Mouse (Mus musculus): ENCODE results near the gene Kif26b. TPM values are rescaled to one million over a fixed set of nuclear protein-coding genes. Genes with fewer than 3 reads are reported as not detected.

The Kif26b gene
- polyA plus RNA-seq, 1 experiment from 2014 or later: 1.8 TPM

DNA sequence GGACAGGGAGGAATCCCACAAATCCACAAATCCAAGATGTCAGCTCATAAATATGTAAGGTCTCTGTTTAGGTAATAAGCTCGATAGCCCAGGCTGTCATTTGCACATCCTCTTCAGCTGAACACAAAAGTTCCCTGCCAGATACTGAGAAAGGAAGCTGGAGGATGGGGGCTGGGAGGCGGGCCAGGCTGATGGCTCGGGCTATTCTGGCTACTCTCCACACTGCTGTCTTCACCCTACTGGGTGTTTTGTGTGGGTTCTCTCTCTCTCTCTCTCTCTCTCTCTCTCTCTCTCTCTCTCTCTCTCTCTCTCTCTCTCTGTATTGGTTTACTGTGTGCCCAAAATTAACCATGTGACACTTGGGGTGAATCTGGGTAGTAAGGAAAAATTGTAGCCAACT, 274.2 kb downstream of the Kif26b start:
- peaks cover 5% of the 10 kb centered on the region; the same call in 1 of the 2 replicates for H3K4me1 ChIP-seq (ENCODE audit: control insufficient read depth, insufficient read depth, low read length)
- no peak overlapping the region for H3K4me2 ChIP-seq (ENCODE audit: low read depth, low read length)
- H3K9me3 ChIP-seq (replicated peaks; ENCODE audit: control insufficient read depth, low read length): no peaks in the 10 kb centered on the region
- H3K27me3 ChIP-seq (ENCODE audit: control insufficient read depth, insufficient read depth, low read length): no peaks in the 10 kb centered on the region
- H3K9ac ChIP-seq (ENCODE audit: low read length): no peak overlapping the region
- H3K27ac ChIP-seq (ENCODE audit: low read length): no peak overlapping the region
- no peaks in the 10 kb centered on the region for H3K36me3 ChIP-seq (ENCODE audit: control insufficient read depth, insufficient read depth, low read length)
- ATAC-seq (ENCODE audit: insufficient read depth, low FRiP score): no peak
- 44% methylated on average over 3 of the region's 3 CpGs for WGBS
- no peak overlapping the region for H3K4me3 ChIP-seq (replicated peaks; ENCODE audit: low read length)

DNA sequence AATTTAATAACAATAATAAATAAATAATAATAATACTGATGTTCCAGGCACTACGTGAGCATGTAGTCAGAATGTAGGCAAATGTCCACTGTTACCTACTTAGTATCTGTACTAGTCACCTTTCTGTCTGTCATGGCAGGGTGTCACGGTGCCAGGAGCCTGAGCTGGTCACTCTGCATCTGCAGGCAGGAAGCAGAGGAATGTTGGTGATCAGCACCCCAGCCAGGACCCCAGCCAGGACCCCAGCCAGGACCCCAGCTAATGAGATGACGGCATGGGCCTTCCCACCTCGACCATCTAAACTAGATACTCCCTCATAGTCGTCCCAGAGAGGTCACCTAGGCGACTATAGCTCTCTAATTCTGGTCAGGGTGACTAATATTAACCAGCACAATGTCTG, 288.6 kb downstream of the Kif26b start:
- 82% methylated on average over 6 of the region's 6 CpGs for WGBS
- Histone ChIP-seq H3K9ac (ENCODE audit: low read length) (no peak overlapping the region), H3K27me3 (ENCODE audit: control insufficient read depth, insufficient read depth, low read length) (no peaks in the 10 kb centered on the region), H3K4me1 (ENCODE audit: control insufficient read depth, insufficient read depth, low read length) (no peaks in the 10 kb centered on the region), H3K27ac (ENCODE audit: low read length) (no peak overlapping the region), H3K4me2 (ENCODE audit: low read depth, low read length) (no peak overlapping the region), H3K4me3 (replicated peaks; ENCODE audit: low read length) (no peak overlapping the region), H3K9me3 (replicated peaks; ENCODE audit: control insufficient read depth, low read length) (no peaks in the 10 kb centered on the region), H3K36me3 (ENCODE audit: control insufficient read depth, insufficient read depth, low read length) (no peaks in the 10 kb centered on the region)
- no peak for ATAC-seq (ENCODE audit: insufficient read depth, low FRiP score)

- no peak for ATAC-seq (ENCODE audit: insufficient read depth, low FRiP score)
- no peak overlapping the region for H3K4me2 ChIP-seq (ENCODE audit: low read depth, low read length)
- no peak overlapping the region for H3K27ac ChIP-seq (ENCODE audit: low read length)
- H3K9ac ChIP-seq (ENCODE audit: low read length): no peak overlapping the region
- H3K4me3 ChIP-seq (replicated peaks; ENCODE audit: low read length): no peak overlapping the region
- 84% methylated on average over 7 of the region's 7 CpGs for WGBS
- no peaks in the 10 kb centered on the region for H3K9me3 ChIP-seq (replicated peaks; ENCODE audit: control insufficient read depth, low read length)
- H3K4me1 ChIP-seq (ENCODE audit: control insufficient read depth, insufficient read depth, low read length): no peaks in the 10 kb centered on the region
- H3K36me3 ChIP-seq (ENCODE audit: control insufficient read depth, insufficient read depth, low read length): no peaks in the 10 kb centered on the region
- H3K27me3 ChIP-seq (ENCODE audit: control insufficient read depth, insufficient read depth, low read length): no peaks in the 10 kb centered on the region
Observed at GRCm38 (mm10) chr1:178819060-178819459, 290.1 kb downstream of the Kif26b start.

- Histone ChIP-seq H3K4me3 (replicated peaks; ENCODE audit: low read length) (no peak overlapping the region), H3K4me2 (ENCODE audit: low read depth, low read length) (no peak overlapping the region), H3K4me1 (ENCODE audit: control insufficient read depth, insufficient read depth, low read length) (no peaks in the 10 kb centered on the region), H3K27me3 (ENCODE audit: control insufficient read depth, insufficient read depth, low read length) (no peaks in the 10 kb centered on the region), H3K27ac (ENCODE audit: low read length) (no peak overlapping the region), H3K36me3 (ENCODE audit: control insufficient read depth, insufficient read depth, low read length) (no peaks in the 10 kb centered on the region), H3K9ac (ENCODE audit: low read length) (no peak overlapping the region), H3K9me3 (replicated peaks; ENCODE audit: control insufficient read depth, low read length) (no peaks in the 10 kb centered on the region)
- 71% methylated on average over 3 of the region's 3 CpGs for WGBS
- no peak for ATAC-seq (ENCODE audit: insufficient read depth, low FRiP score)
Observed at GRCm38 (mm10) chr1:178820079-178820478, 291.2 kb downstream of the Kif26b start.

DNA sequence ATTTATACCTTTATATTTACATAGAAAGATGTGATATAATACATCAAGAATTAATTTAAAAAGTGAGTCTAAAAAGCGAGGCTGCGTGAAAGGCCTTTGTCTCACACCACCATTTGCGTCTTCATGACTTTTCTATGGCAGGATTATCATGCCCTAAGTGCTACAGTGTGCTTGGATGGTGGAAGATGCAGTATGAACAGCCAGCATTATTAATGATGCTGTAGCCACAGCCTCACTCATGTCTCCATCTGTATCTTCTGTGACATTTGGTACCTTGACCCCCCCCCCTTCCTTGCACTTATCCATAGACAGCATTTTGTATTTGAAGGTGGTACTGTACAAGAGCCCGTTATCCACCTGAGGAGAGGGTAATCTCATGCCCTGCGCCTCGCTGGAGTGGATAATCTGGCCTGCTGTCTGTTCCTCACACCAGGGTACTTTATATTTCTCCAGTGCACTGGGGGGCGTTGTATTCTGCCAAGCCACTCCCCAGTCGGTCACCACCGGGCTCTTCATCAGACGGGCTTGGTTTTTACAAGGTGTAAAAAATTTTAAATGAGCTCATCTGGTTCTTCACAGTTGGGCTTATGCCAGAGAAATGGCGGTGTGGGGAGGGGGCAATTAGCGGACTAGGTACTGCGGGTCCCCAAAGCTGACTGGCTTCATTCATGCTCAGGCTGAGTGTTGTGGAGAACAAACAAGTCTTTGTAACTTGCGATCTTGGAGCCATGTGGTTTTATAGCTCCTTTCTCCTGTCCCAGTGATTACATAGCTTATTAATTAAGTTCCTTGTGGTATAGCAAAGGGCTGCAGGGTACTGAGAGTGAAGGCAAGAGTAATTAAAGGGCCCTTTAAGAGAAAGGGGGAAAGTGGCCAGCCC, 291.9 kb downstream of the Kif26b start:
- ATAC-seq (ENCODE audit: insufficient read depth, low FRiP score): no peak; the same call in 1 of the 2 replicates
- H3K9ac ChIP-seq (ENCODE audit: low read length): no peak overlapping the region
- WGBS: 76% methylated on average over 14 of the region's 14 CpGs

GRCm38 (mm10) chr1:178824871-178825270, 295.9 kb downstream of the Kif26b start:
- WGBS: 77% methylated on average over 5 of the region's 5 CpGs

More for the DNA sequence above, 291.9 kb downstream of the Kif26b start:
- H3K27me3 ChIP-seq (ENCODE audit: control insufficient read depth, insufficient read depth, low read length): no peaks in the 10 kb centered on the region
- H3K4me1 ChIP-seq (ENCODE audit: control insufficient read depth, insufficient read depth, low read length): no peaks in the 10 kb centered on the region
- H3K4me3 ChIP-seq (replicated peaks; ENCODE audit: low read length): no peak overlapping the region
- no peak overlapping the region for H3K4me2 ChIP-seq (ENCODE audit: low read depth, low read length)
- H3K9me3 ChIP-seq (replicated peaks; ENCODE audit: control insufficient read depth, low read length): no peaks in the 10 kb centered on the region
- no peak overlapping the region for H3K27ac ChIP-seq (ENCODE audit: low read length)
- H3K36me3 ChIP-seq (ENCODE audit: control insufficient read depth, insufficient read depth, low read length): no peaks in the 10 kb centered on the region

DNA sequence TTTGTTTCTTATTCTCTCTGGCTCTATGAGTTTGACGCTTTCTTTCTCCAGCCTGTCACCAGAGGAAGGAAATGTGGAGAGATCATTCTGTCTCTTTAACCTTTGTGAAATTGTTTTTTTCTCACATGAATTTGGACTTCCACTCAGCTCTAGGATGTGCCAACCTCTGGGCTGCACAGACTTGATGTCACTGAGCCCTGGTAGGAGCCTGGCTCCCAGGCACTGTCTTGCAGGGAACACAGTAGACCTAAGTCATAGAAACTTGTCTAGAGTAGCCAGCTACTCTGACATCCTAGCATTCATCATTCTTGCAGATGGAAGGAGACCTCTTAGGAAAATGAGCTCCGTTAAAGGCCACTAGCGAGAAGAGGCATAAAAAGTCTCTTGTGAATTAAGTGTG, 298.3 kb downstream of the Kif26b start:
- Histone ChIP-seq H3K4me3 (replicated peaks; ENCODE audit: low read length) (no peak overlapping the region), H3K4me1 (ENCODE audit: control insufficient read depth, insufficient read depth, low read length) (no peaks in the 10 kb centered on the region)
- no peak for ATAC-seq (ENCODE audit: insufficient read depth, low FRiP score)

More at GRCm38 (mm10) chr1:178824871-178825270, 295.9 kb downstream of the Kif26b start:
- Histone ChIP-seq H3K36me3 (ENCODE audit: control insufficient read depth, insufficient read depth, low read length) (no peaks in the 10 kb centered on the region), H3K9ac (ENCODE audit: low read length) (no peak overlapping the region), H3K27me3 (ENCODE audit: control insufficient read depth, insufficient read depth, low read length) (no peaks in the 10 kb centered on the region), H3K27ac (ENCODE audit: low read length) (no peak overlapping the region), H3K4me1 (ENCODE audit: control insufficient read depth, insufficient read depth, low read length) (no peaks in the 10 kb centered on the region), H3K9me3 (replicated peaks; ENCODE audit: control insufficient read depth, low read length) (no peaks in the 10 kb centered on the region), H3K4me2 (ENCODE audit: low read depth, low read length) (no peak overlapping the region), H3K4me3 (replicated peaks; ENCODE audit: low read length) (no peak overlapping the region)
- no peak for ATAC-seq (ENCODE audit: insufficient read depth, low FRiP score)

DNA sequence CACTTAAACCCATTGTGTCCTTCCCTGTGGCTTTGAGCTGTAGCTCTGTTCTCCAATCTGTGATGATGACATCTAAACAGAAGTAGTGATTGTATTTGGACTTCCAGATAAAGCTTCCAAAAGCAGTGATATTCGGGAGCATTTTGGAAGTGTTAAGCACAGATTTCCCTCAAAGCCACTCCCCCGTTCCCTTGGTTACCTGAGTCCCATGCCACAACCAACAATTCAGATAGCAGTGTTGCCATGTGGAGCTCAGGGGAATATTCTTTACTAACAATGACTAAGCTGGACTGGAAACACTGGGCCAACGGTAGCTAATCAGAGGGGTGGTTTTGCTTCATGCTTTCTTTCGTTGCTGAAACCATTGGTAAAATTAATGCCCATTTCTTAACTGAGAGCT, 300.5 kb downstream of the Kif26b start:
- Histone ChIP-seq H3K4me3 (replicated peaks; ENCODE audit: low read length) (no peak overlapping the region), H3K27ac (ENCODE audit: low read length) (no peak overlapping the region), H3K36me3 (ENCODE audit: control insufficient read depth, insufficient read depth, low read length) (no peaks in the 10 kb centered on the region), H3K9ac (ENCODE audit: low read length) (no peak overlapping the region), H3K27me3 (ENCODE audit: control insufficient read depth, insufficient read depth, low read length) (no peaks in the 10 kb centered on the region), H3K4me1 (ENCODE audit: control insufficient read depth, insufficient read depth, low read length) (no peaks in the 10 kb centered on the region), H3K9me3 (replicated peaks; ENCODE audit: control insufficient read depth, low read length) (no peaks in the 10 kb centered on the region), H3K4me2 (ENCODE audit: low read depth, low read length) (no peak overlapping the region)
- ATAC-seq (ENCODE audit: insufficient read depth, low FRiP score): no peak
- WGBS: 66% methylated on average over 4 of the region's 4 CpGs

More for the DNA sequence above, 298.3 kb downstream of the Kif26b start:
- no peak overlapping the region for H3K4me2 ChIP-seq (ENCODE audit: low read depth, low read length)
- H3K27ac ChIP-seq (ENCODE audit: low read length): no peak overlapping the region
- H3K9ac ChIP-seq (ENCODE audit: low read length): no peak overlapping the region
- 80% methylated on average over 3 of the region's 3 CpGs for WGBS
- no peaks in the 10 kb centered on the region for H3K36me3 ChIP-seq (ENCODE audit: control insufficient read depth, insufficient read depth, low read length)
- H3K27me3 ChIP-seq (ENCODE audit: control insufficient read depth, insufficient read depth, low read length): no peaks in the 10 kb centered on the region
- no peaks in the 10 kb centered on the region for H3K9me3 ChIP-seq (replicated peaks; ENCODE audit: control insufficient read depth, low read length)

GRCm38 (mm10) chr1:178832571-178832970, 303.6 kb downstream of the Kif26b start:
- Histone ChIP-seq H3K36me3 (ENCODE audit: control insufficient read depth, insufficient read depth, low read length) (no peaks in the 10 kb centered on the region), H3K27ac (ENCODE audit: low read length) (no peak overlapping the region), H3K9ac (ENCODE audit: low read length) (no peak overlapping the region), H3K9me3 (replicated peaks; ENCODE audit: control insufficient read depth, low read length) (no peaks in the 10 kb centered on the region), H3K27me3 (ENCODE audit: control insufficient read depth, insufficient read depth, low read length) (no peaks in the 10 kb centered on the region), H3K4me1 (ENCODE audit: control insufficient read depth, insufficient read depth, low read length) (no peaks in the 10 kb centered on the region), H3K4me2 (ENCODE audit: low read depth, low read length) (no peak overlapping the region), H3K4me3 (replicated peaks; ENCODE audit: low read length) (no peak overlapping the region)
- no peak for ATAC-seq (ENCODE audit: insufficient read depth, low FRiP score)
- WGBS: 77% methylated on average over 6 of the region's 6 CpGs

Measured in stomach, embryonic 16.5 days (tissue).